ENCODE assay signal across 12 mouse cellular contexts in genomic region chr14:103354396-103355352, GRCm38 (mm10). TPM values are rescaled to one million over a fixed set of nuclear protein-coding genes. Genes with fewer than 3 reads are reported as not detected.
A peak's percentile ranks its signal among the peaks of the same experiment; 100 is the strongest.
DNase-seq lines count a peak whose midpoint lies in the region; ATAC-seq and TF ChIP-seq lines count a peak whose summit lies in the region.
"Had no signal": no experiment of that assay in that cellular context is flagged by ENCODE, and none has a peak within 500 bp of the region (broad histone marks: within the 10 kb centered on the region; RNA-seq: fewer than 3 reads in every experiment).

No protein-coding gene starts in this region.

- in situ Hi-C loops in ES-E14 (cut with MboI; ENCODE audit: low sequenced_read_pairs in 2 of 2, unreplicated experiment in 2 of 2): no loop called here

- ATAC-seq in heart, embryonic 16.5 days (replicated peaks; ENCODE audit: extremely low read depth, insufficient read depth, low FRiP score): no peak
- ATAC-seq in embryonic facial prominence, embryonic 12.5 days (ENCODE audit: insufficient number of reproducible peaks, insufficient read depth, low FRiP score, low TSS enrichment): no peak

- peaks cover 4% of the 10 kb centered on the region; the same call in 1 of the 2 replicates for H3K4me1 ChIP-seq in heart, embryonic 16.5 days (ENCODE audit: control insufficient read depth, insufficient read depth, low read length)
- no peaks in the 10 kb centered on the region for H3K4me1 ChIP-seq in ES-E14 (ENCODE audit: control insufficient read depth in 2 of 2, insufficient read depth in 2 of 2, low read length in 2 of 2, poor library complexity in 1 of 2)
- H3K4me1 ChIP-seq in embryonic facial prominence, embryonic 12.5 days: peaks cover 8% of the 10 kb centered on the region

- peak overlapping the region; percentile 49 for H3K4me2 ChIP-seq in heart, embryonic 16.5 days (ENCODE audit: low read depth, low read length)
- H3K4me2 ChIP-seq in embryonic facial prominence, embryonic 12.5 days (replicated peaks): peak overlapping the region; percentile 36

- DNase-seq in heart, postnatal 4 days: no peak
- DNase-seq in ES-E14 (ENCODE audit: low read depth, low spot score): peak; percentile 4
- DNase-seq in mesoderm, embryonic 11.5 days (ENCODE audit: low read depth, low spot score): peak; percentile 32
- DNase-seq in cerebellum, adult 8-10 months: no peak
- no peak for DNase-seq in cerebellum, postnatal 25 days
- DNase-seq in ovary, postnatal 36 days (ENCODE audit: low spot score): no peak
- DNase-seq: adrenal gland, adult 2 months; cerebellum, postnatal 14 days had no signal

- H3K27me3 ChIP-seq in heart, embryonic 16.5 days (ENCODE audit: control insufficient read depth, insufficient read depth, low read length): no peaks in the 10 kb centered on the region
- H3K27me3 ChIP-seq in embryonic facial prominence, embryonic 12.5 days: no peaks in the 10 kb centered on the region
- H3K27me3 ChIP-seq: CH12.LX had no signal

- no peak overlapping the region for H3K27ac ChIP-seq in heart, embryonic 16.5 days (ENCODE audit: low read length)
- H3K27ac ChIP-seq in ES-E14 (ENCODE audit: insufficient read depth, low read depth, low read length, poor library complexity, severe bottlenecking): no peak overlapping the region
- H3K27ac ChIP-seq in embryonic facial prominence, embryonic 12.5 days: no peak overlapping the region

- H3K4me3 ChIP-seq in heart, embryonic 16.5 days (ENCODE audit: low read length): peak overlapping the region; percentile 15; the same call in 1 of the 2 replicates
- no peak overlapping the region for H3K4me3 ChIP-seq in ES-E14 (ENCODE audit: insufficient read depth in 1 of 2, low read depth in 1 of 2, low read length in 2 of 2, poor library complexity in 1 of 2, severe bottlenecking in 1 of 2)
- 0 out of 2 replicates have a peak overlapping the region, but pooled peaks have one; percentile 5 for H3K4me3 ChIP-seq in embryonic facial prominence, embryonic 12.5 days
- H3K4me3 ChIP-seq: myocyte had no signal

- 30% methylated on average over 16 of the region's 18 CpGs for WGBS in heart, embryonic 16.5 days
- WGBS in embryonic facial prominence, embryonic 12.5 days: 25% methylated on average over 17 of the region's 18 CpGs

- no peak overlapping the region for H3K9ac ChIP-seq in heart, embryonic 16.5 days (ENCODE audit: low read length)
- no peak overlapping the region for H3K9ac ChIP-seq in ES-E14 (ENCODE audit: insufficient read depth, low read depth, low read length, poor library complexity, severe bottlenecking)
- no peak overlapping the region for H3K9ac ChIP-seq in embryonic facial prominence, embryonic 12.5 days

- no peaks in the 10 kb centered on the region for H3K36me3 ChIP-seq in heart, embryonic 16.5 days (ENCODE audit: control insufficient read depth, insufficient read depth)
- H3K36me3 ChIP-seq in ES-E14 (ENCODE audit: control insufficient read depth, insufficient read depth, low read length, poor library complexity, severe bottlenecking): no peaks in the 10 kb centered on the region
- H3K36me3 ChIP-seq in embryonic facial prominence, embryonic 12.5 days: no peaks in the 10 kb centered on the region

- no peaks in the 10 kb centered on the region for H3K9me3 ChIP-seq in heart, embryonic 16.5 days (replicated peaks; ENCODE audit: control insufficient read depth, low read length)
- H3K9me3 ChIP-seq in ES-E14 (ENCODE audit: control insufficient read depth, insufficient read depth, low read depth, low read length): no peaks in the 10 kb centered on the region
- H3K9me3 ChIP-seq in embryonic facial prominence, embryonic 12.5 days: no peaks in the 10 kb centered on the region

TF ChIP-seq in ES-E14, 5 proteins besides CTCF, POLR2A, EP300 and RAD21:
- TF ChIP-seq HCFC1 (IDR thresholded peaks at IDR 0.05; ENCODE audit: borderline replicate concordance, insufficient read depth, low read length): no peak
- no peak for TF ChIP-seq ZNF384 (IDR thresholded peaks at IDR 0.05; ENCODE audit: low read depth, low read length)
- TF ChIP-seq ZC3H11A (IDR thresholded peaks at IDR 0.05; ENCODE audit: borderline replicate concordance, low read depth, low read length): no peak
- no peak for TF ChIP-seq CHD2 (IDR thresholded peaks at IDR 0.05; ENCODE audit: low read depth, low read length)
- no peak for TF ChIP-seq MAFK (IDR thresholded peaks at IDR 0.05; ENCODE audit: insufficient read depth, low read depth, low read length)

RNA-seq across cellular contexts. Expression of gene Mycbp2, which starts 8.1 kb away (rescaled TPM):
- polyA plus RNA-seq in heart, embryonic 16.5 days (2015; fragmentation: Nextera tagmentation; extraction: Ambion mirVana): 11.4 and 12.7 TPM in 2 replicates
- total RNA-seq in heart, postnatal 4 days (2021): 10 to 100 TPM; 30.9 to 33.3 TPM
- 16.2 and 22.4 TPM in 2 replicates for total RNA-seq in ES-E14 (2012; rRNA removed)
- 24.5 and 28.4 TPM in 2 replicates for polyA plus RNA-seq in embryonic facial prominence, embryonic 12.5 days (2016; fragmentation: Nextera tagmentation; extraction: Ambion mirVana)

Comparison
In these comparisons a context has a peak if more than half of its experiments do, and no peak if none do; other contexts are left out.
1. H3K4me3 ChIP-seq: peak in heart, embryonic 16.5 days (single experiment) and embryonic facial prominence, embryonic 12.5 days (single experiment); none in ES-E14 (0 of 2).
2. DNase-seq: peak in ES-E14 (single experiment) and mesoderm, embryonic 11.5 days (single experiment); none in heart, postnatal 4 days (single experiment), cerebellum, adult 8-10 months (single experiment), cerebellum, postnatal 25 days (0 of 2) and ovary, postnatal 36 days (single experiment).